In the genomic region with DNA sequence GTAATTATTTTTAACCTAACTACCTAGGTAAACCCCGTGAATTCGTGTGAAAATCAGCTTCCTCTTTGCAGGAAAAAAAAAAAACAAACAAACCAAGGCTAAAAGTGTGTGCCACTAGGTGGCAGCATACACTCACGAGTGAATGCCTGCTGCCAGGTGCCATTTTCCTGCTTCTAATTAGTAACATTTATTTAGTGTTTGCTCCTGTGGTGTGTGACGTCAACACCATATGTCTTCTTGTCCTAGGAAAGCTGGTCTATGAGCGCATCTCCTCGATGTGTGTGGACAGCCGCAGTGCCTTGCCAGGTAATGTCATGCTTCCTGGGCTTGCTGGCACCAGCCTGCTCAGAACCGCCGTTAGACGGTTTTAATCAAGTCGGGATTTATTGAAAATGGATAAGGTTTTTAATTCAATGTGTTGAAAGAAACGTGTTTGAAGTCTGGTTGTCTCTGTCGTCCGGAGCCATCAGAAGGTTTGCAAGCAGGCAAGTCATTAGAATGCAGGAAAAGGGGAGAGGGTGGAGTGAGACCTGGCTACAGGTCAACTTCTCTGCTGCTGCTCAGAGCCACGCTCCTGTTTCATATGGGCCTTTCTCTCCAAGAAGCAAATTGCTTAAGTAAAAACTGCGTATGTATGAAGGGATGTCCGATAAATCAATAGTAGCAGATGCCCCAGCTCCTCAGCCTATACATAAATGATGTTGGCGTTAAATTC, we compare ENCODE assay signal across 8 mouse cellular contexts. TPM values are rescaled to one million over a fixed set of nuclear protein-coding genes. Genes with fewer than 3 reads are reported as not detected.
DNase-seq lines count a peak whose midpoint lies in the region.

No protein-coding gene starts in this region.

- intact Hi-C loops in heart, postnatal 36 days (cut with DNase I): loop anchor here (1.0 to 10.0 kb wide), 3 partner anchors 230 to 749 kb away; partner anchors contain the start of gene Acsm5

- DNase-seq in gastrocnemius, adult 18-20 months (ENCODE audit: low spot score): peak; percentile 51
- DNase-seq in gastrocnemius, postnatal 25 days: no peak
- peak; percentile 69 for DNase-seq in adrenal gland, postnatal 10 days
- peak; percentile 49 for DNase-seq in embryo, embryonic 9.5 days (ENCODE audit: extremely low spot score)
- DNase-seq in heart, postnatal 36 days: peak; percentile 68
- DNase-seq in layer of hippocampus, adult 9-10 months (ENCODE audit: low spot score): peak; percentile 57
- peak; percentile 32 to 63 for DNase-seq in lung, postnatal 4 days
- peak; percentile 74 to 81 for DNase-seq in right cerebral cortex, adult 2 months (ENCODE audit: low spot score in 2 of 2)

RNA-seq across cellular contexts. Expression of gene Vps35l, which starts 26.2 kb away (rescaled TPM):
- 10 to 100 TPM; 20.4 to 20.5 TPM for total RNA-seq in gastrocnemius, adult 18-20 months (2021)
- 10 to 100 TPM; 16.5 to 18.7 TPM for total RNA-seq in gastrocnemius, postnatal 25 days (2021)
- total RNA-seq in adrenal gland, postnatal 10 days (2021): 10 to 100 TPM; 54.0 to 61.7 TPM
- 10 to 100 TPM; 21.7 to 25.5 TPM for total RNA-seq in heart, postnatal 36 days (2021)

RNA-seq across cellular contexts. Expression of gene Ccp110, which starts 53.9 kb away (rescaled TPM):
- 1 to 10 TPM; 2.0 to 3.2 TPM for total RNA-seq in gastrocnemius, adult 18-20 months (2021)
- 1 to 10 TPM; 2.4 to 2.8 TPM for total RNA-seq in gastrocnemius, postnatal 25 days (2021)
- total RNA-seq in adrenal gland, postnatal 10 days (2021): 10 to 100 TPM in 1 of 2 experiments, 1 to 10 TPM in 1; 7.4 to 10.1 TPM
- 1 to 10 TPM; 2.3 to 3.3 TPM for total RNA-seq in heart, postnatal 36 days (2021)
